Mouse (Mus musculus) olfactory bulb, adult 2 months (tissue): ENCODE measurements around the gene Fance. TPM values are rescaled to one million over a fixed set of nuclear protein-coding genes. Genes with fewer than 3 reads are reported as not detected.

Experiments
- H3K27ac ChIP-seq: fragments of 200-500 bp; 2 replicates; pipeline ENCODE4 v1.5.1; 2012; ENCODE audit warnings: low read depth, low read length; ENCODE audit not compliant: insufficient read depth
- H3K4me1 ChIP-seq: fragments of 200-500 bp; 2 replicates; pipeline ENCODE4 v1.6.1; 2012; ENCODE audit warnings: low read length; ENCODE audit not compliant: control insufficient read depth, insufficient read depth
- H3K4me3 ChIP-seq: fragments of 200-500 bp; 2 replicates; pipeline ENCODE4 v1.5.1; 2012; ENCODE audit warnings: mild to moderate bottlenecking, low read depth, low read length, moderate library complexity; ENCODE audit not compliant: insufficient read depth
- CTCF ChIP-seq: fragments of 200-500 bp; IDR thresholded peaks from 2 replicates; pipeline ENCODE4 v1.5.1; 2012; ENCODE audit warnings: low read depth, mild to moderate bottlenecking, low read length, moderate library complexity; ENCODE audit not compliant: insufficient read depth
- POLR2A ChIP-seq: fragments of 200-500 bp; IDR thresholded peaks from 2 replicates; pipeline ENCODE4 v1.6.1; 2012; ENCODE audit warnings: mild to moderate bottlenecking, low read depth, low read length, moderate library complexity; ENCODE audit not compliant: insufficient read depth
- WGBS: fragments of 180-500 bp; shearing (Covaris S2); methylation state at CpG from one replicate; pipeline ENCODE4 v1.1.7; 2018; 5-methylcytosine and 5-hydroxymethylcytosine counted together
- polyA plus RNA-seq: library from polyadenylated mRNA; stranded (reverse); fragments of >200 nt; gene quantifications from 2 replicates; pipeline ENCODE4 v1.2.4, GENCODE M21; 2012; ENCODE audit warnings: low replicate concordance; ENCODE audit not compliant: missing spikeins, insufficient read depth, insufficient read length

Fance gene
- polyA plus RNA-seq, 1 experiment: not detected

- H3K4me3 ChIP-seq: no peak overlapping the region
- WGBS: 77% methylated on average over 9 of the region's 9 CpGs
- H3K27ac ChIP-seq: no peak overlapping the region
- no peak for TF ChIP-seq POLR2A
- TF ChIP-seq CTCF: no peak
- peaks cover 10% of the 10 kb centered on the region; the same call in 1 of the 2 replicates for H3K4me1 ChIP-seq
Measured at GRCm38 (mm10) chr17:28300323-28300722, 13.0 kb upstream of the Fance start.

DNA sequence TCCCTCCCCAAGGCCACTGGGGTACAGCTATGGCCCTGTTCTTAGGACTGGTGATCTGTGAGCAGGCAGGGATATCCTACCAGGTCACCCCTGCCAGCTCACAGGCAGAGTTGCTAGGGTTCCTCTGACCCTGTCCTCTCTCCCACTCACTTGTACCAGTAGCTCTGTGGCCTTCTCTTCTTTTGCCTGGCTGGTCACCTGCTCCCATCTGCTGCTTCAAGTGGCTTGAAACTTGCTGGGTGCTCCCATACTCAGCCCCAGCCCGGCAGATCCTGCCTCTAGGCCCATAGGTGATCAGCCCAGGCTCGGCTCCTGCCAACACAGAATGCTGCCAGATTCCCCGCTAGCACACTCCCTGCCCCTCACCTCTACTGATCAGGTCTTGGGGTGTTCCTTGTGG, 12.5 kb upstream of the Fance start:
- 81% methylated on average over 3 of the region's 3 CpGs for WGBS
- peaks cover 10% of the 10 kb centered on the region; the same call in 1 of the 2 replicates for H3K4me1 ChIP-seq
- no peak overlapping the region for H3K4me3 ChIP-seq
- no peak overlapping the region for H3K27ac ChIP-seq
- no peak for TF ChIP-seq CTCF

DNA sequence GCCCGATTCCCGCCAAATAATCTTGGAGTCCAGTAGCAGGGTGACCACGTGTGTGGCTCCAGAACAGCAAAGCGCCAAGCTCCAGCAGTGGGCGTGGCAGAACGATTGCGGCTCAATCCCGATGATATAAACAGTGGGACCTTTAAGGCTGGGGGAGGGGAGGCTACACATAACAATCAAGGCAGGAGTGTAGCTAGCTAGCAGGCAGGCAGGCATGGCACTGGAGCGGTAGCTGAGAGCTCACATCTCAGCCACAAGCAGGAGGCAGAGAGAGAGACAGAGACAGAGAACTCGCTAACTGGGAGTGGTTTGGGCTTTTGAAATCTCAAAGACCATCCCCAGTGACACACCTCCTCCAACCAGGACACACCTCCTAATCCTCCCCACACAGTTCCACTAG, 8.1 kb upstream of the Fance start:
- WGBS: 55% methylated on average over 10 of the region's 10 CpGs
- H3K27ac ChIP-seq: no peak overlapping the region
- TF ChIP-seq CTCF: no peak
- TF ChIP-seq POLR2A: no peak
- H3K4me3 ChIP-seq: no peak overlapping the region
- peaks cover 7% of the 10 kb centered on the region for H3K4me1 ChIP-seq

GRCm38 (mm10) chr17:28308297-28309195, 4.8 kb upstream of the Fance start:
- TF ChIP-seq POLR2A: no peak
- TF ChIP-seq CTCF: peak; percentile 39
- WGBS: 15% methylated on average over 18 of the region's 18 CpGs
- H3K4me3 ChIP-seq: no peak overlapping the region
- H3K27ac ChIP-seq: no peak overlapping the region
- peaks cover 4% of the 10 kb centered on the region for H3K4me1 ChIP-seq

DNA sequence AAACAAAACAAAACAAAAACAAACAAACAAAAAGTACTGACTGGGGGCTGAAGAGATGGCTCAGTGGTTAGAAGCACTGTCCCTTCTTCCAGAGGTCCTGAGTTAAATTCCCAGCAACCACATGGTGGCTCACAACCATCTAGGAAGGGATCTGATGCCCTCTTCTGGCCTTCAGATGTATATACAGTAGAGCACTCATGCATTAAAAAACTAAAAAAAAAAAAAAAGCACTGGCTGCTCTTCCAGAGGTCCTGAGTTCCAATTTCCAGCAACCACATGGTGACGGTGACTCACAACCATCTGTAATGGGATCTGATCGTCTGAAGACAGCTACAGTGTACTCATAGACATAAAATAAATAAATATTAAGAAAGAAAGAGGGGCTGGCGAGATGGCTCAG, 2.5 kb upstream of the Fance start:
- H3K27ac ChIP-seq: no peak overlapping the region
- WGBS: 83% methylated on average over 3 of the region's 3 CpGs
- H3K4me3 ChIP-seq: no peak overlapping the region
- peaks cover 18% of the 10 kb centered on the region for H3K4me1 ChIP-seq
- no peak for TF ChIP-seq CTCF
- no peak for TF ChIP-seq POLR2A

GRCm38 (mm10) chr17:28311366-28312132, 1.8 kb upstream of the Fance start:
- 64% methylated on average over 5 of the region's 5 CpGs for WGBS

GRCm38 (mm10) chr17:28312232-28313211, 797 bp upstream of the Fance start:
- WGBS: 20% methylated on average over 17 of the region's 17 CpGs
- peak overlapping the region; percentile 98 for H3K4me3 ChIP-seq

More at GRCm38 (mm10) chr17:28311366-28312132, 1.8 kb upstream of the Fance start:
- Histone ChIP-seq H3K4me1 (peaks cover 23% of the 10 kb centered on the region), H3K27ac (no peak overlapping the region), H3K4me3 (no peak overlapping the region)
- TF ChIP-seq CTCF (no peak), POLR2A (no peak)

DNA sequence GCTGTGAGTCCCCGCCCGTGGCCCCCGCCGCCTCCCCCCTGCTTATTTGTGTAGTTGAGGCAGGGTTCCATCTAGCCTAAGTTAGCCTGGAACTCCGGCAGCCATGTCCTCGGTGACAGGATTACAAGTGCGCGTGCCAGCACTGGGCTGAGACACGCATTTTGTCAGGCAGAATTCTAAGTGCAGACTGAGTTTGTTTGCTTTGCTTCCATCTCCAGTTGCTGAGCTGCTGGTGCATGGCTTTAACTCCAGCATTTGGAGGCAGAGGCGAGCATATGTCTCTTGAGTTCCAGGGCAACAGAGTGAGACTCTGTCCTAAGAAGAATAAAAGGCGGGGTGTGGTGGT, 534 bp downstream of the Fance start:
- TF ChIP-seq CTCF: no peak
- TF ChIP-seq POLR2A: no peak
- WGBS: 3% methylated on average over 11 of the region's 11 CpGs
- H3K4me3 ChIP-seq: peak overlapping the region; percentile 98
- H3K4me1 ChIP-seq: peaks cover 19% of the 10 kb centered on the region
- no peak overlapping the region for H3K27ac ChIP-seq

More at GRCm38 (mm10) chr17:28312232-28313211, 797 bp upstream of the Fance start:
- Histone ChIP-seq H3K27ac (no peak overlapping the region), H3K4me1 (peaks cover 23% of the 10 kb centered on the region)
- 0 out of 2 replicates have a peak, but pooled peaks have one; percentile 14 for TF ChIP-seq CTCF
- TF ChIP-seq POLR2A: no peak
